Mouse (Mus musculus): ENCODE results near the gene Gnb3.

DNA sequence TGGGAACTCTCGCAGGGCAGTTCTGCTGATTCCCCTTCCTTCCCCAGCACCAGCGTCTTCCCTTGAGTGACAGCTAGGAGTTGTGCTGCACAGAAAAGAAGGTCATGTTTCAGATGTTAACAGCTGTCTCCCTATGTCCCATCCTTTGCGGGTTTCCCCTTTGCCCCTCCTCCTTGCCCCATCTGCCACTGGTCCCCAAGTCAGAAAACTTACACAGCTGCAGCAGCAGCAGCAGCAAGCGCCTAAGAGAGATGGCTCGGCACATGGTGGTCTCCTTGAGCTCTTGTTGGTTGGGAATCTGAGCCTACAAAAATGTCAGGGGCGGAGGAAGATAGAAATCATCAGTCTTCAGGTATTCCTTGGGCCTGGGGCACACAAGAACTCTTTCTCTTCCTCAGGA is 39.3 kb upstream of the Gnb3 start:
- TF ChIP-seq CTCF (IDR thresholded peaks at IDR 0.05; ENCODE audit: borderline replicate concordance, insufficient read depth, low read depth, low read length) (no peak), POLR2A (IDR thresholded peaks at IDR 0.05; ENCODE audit: borderline replicate concordance, insufficient read depth, low read length) (no peak)
